Mouse (Mus musculus) gastrocnemius, postnatal 14 days (tissue): ENCODE data around the gene Esrrg. TPM values are rescaled to one million over a fixed set of nuclear protein-coding genes. Genes with fewer than 3 reads are reported as not detected.
A peak's percentile ranks its signal among the peaks of the same experiment; 100 is the strongest.

Experiments used
- DNase-seq: peaks from one replicate; pipeline ENCODE4 v3.0.0; 2021; ENCODE audit warnings: mixed read lengths
- intact Hi-C: fragments of 180-260 bp; cut with DNase I; formaldehyde crosslinking; loops from one replicate; pipeline ENCODE4 v1.15.1; 2025; ENCODE audit warnings: low total_unique reads
- total RNA-seq, 2 experiments: library from RNA; stranded (reverse); gene quantifications; 2 replicates each; pipeline ENCODE4 v1.2.3; 2021

Esrrg gene
- total RNA-seq, 2 experiments from 2014 or later: 10.5 to 16.2 TPM

- DNase-seq: no peak
- intact Hi-C loops: no loop called here
Measured at GRCm38 (mm10) chr1:187807477-187808390, 199.1 kb downstream of the Esrrg start.

- intact Hi-C loops: no loop called here
- no peak for DNase-seq
Measured at GRCm38 (mm10) chr1:187808391-187808922, 199.9 kb downstream of the Esrrg start.

DNA sequence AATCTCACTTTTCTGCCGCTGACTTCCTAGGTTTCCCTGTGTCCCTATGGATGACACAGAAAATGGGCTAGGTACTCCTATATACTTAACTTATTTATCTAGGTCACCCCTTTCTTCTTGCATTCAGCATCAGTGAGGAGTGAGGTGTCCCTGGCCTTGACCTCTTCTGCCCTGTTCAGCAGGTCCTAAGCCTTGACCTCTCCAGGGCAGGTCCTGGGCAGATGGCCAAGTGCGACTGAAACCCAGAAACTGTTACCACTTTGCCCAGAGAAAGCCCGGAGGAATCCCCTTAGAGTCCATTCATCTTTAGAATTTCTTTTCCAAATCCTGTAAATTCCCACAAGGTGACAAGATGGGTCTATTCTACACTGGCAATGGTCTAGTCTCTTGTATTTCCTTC is 201.0 kb downstream of the Esrrg start:
- DNase-seq: no peak
- intact Hi-C loops: no loop called here

- no peak for DNase-seq
- intact Hi-C loops: no loop called here
Measured at GRCm38 (mm10) chr1:187819406-187819805, 210.8 kb downstream of the Esrrg start.

- intact Hi-C loops: no loop called here
- no peak for DNase-seq
Measured at GRCm38 (mm10) chr1:187821368-187821811, 212.8 kb downstream of the Esrrg start.

- no peak for DNase-seq
- intact Hi-C loops: no loop called here
Measured at GRCm38 (mm10) chr1:187823351-187823750, 214.8 kb downstream of the Esrrg start.

DNA sequence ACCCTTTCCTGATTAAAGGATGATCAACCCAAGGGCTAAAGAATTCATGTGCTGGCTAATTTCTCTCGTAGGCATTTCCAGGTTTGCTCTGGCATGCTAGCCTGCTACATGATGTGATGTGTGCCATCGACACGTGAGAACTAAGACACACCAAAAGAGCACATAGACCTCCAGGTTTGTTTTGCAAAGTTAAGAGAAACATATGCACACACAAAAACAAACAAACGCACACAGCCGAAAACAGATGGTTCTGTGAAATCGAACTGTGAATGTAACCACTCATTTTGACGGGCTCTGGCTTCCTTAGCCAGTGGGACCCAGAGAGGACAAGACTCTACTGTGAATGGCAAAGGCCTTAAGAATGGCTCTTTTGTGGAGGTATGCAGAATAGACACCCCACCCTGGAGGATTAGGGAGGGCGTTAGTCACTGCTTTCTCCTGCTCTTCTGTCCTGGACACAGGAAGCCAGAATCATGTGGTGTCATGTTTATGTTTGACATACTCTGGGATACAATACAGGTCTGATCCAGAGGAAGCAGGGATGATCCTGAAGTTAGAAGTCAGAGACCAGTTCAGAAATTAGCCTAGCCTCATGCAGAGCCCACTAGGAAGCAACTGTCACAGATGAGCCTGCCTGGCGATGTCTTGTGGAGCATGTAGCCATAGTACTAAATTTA is 217.0 kb downstream of the Esrrg start:
- intact Hi-C loops: no loop called here
- DNase-seq: no peak

DNA sequence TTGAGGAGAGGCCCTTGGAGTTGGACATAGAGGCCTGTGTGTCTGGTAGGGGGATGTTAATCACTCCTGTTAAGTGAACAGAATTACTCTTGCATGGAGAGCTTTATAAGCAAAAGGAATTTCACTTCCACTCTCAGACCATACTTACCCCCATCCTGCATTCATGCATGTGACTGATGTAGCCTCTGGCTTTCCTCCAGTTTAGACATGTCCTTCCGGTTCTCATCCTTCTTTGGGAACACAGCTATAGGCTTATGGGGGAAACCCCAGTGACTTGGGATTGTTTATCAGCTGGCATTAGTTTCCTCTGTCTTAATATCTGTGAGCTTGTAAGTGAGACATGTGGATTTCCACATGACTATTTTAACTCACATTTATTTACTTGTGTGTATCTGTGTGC is 217.5 kb downstream of the Esrrg start:
- no peak for DNase-seq
- intact Hi-C loops: no loop called here

DNA sequence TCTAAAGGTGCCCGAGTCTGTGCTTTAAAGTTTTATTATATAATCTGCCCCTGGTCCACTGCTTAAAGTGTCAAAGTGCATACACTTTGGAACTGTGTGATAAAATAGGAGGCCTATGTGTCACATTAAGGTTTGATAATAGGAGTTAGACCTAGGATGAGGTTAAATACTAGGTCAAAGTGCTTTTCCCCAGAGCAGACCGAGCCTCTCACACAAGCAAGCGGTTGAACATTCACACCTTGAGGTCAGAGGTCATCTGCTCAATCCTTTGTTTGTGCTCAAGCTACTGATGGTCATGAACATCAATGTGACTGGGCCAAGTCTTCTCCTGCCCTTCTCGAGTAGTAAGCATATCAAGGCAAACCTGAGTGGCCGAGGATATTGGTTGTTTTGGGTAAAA is 218.3 kb downstream of the Esrrg start:
- intact Hi-C loops: no loop called here
- DNase-seq: no peak

GRCm38 (mm10) chr1:187830937-187831336 is 222.3 kb downstream of the Esrrg start:
- intact Hi-C loops: no loop called here
- no peak for DNase-seq

GRCm38 (mm10) chr1:187832851-187833250 is 224.3 kb downstream of the Esrrg start:
- intact Hi-C loops: no loop called here
- no peak for DNase-seq

DNA sequence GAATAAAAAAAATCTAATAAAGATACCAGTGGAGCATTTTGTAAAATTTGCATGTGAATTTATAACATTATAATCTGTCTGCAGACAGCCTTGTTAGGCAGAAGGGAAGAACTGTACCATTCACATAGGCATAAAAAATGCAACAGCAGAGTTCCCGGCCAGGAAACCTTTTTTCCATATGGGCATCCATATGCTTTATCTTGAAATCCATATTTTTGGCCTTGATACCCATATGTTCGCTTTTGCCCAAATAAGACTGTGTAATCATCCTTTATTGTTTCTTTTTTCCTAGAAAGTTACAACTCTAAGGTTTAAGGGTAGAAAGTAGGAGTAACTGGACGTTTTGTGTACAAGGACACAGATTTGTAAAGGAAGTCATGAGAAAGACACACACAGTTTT is 226.0 kb downstream of the Esrrg start:
- intact Hi-C loops: no loop called here
- no peak for DNase-seq

- intact Hi-C loops: no loop called here
- DNase-seq: no peak
Measured at GRCm38 (mm10) chr1:187836384-187836783, 227.8 kb downstream of the Esrrg start.

GRCm38 (mm10) chr1:187836876-187837275 is 228.3 kb downstream of the Esrrg start:
- DNase-seq: peak; percentile 10
- intact Hi-C loops: no loop called here

- intact Hi-C loops: no loop called here
Measured at GRCm38 (mm10) chr1:187841629-187842028, 233.0 kb downstream of the Esrrg start.

DNA sequence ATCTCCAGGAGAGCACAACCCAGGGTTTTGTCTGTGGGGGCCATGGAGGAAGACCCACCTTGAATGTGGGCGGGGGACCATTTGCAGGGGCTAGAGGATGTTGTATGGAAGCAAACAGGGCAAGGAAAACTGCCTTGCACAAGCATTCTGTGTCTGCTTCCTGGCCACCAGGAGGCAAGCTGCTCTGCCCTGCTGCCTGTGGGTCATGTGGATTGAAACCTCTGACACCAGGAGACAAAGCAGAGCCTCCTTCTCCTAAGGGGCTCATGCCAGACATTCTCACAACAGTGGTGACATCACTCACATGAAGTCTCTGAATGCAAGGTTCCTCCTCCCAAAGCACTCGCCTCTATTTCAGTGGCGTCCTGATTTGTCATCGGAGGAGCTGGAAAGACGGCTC is 234.1 kb downstream of the Esrrg start:
- no peak for DNase-seq
- intact Hi-C loops: no loop called here

More at GRCm38 (mm10) chr1:187841629-187842028, 233.0 kb downstream of the Esrrg start:
- no peak for DNase-seq

DNA sequence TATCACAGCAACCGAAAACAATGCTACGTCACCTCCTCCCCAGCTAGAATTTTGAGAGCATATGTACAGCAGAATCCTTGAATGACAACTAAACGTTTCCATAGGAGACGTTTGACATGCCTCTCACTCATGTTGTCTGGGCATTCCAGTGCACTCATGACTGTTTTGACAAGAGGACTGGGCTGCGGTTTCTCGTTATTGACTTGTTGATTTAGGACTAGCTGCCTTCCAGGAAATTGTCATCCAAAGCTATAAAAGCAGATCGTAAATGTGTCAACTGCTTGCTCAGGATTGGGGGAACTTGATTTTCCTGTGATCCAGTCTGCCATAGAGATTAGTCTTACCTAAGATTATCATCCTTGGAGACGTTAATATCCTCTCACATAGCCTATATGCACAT is 245.6 kb downstream of the Esrrg start:
- intact Hi-C loops: no loop called here
- no peak for DNase-seq

GRCm38 (mm10) chr1:187862339-187862738 is 253.7 kb downstream of the Esrrg start:
- DNase-seq: no peak
- intact Hi-C loops: no loop called here

- intact Hi-C loops: no loop called here
- no peak for DNase-seq
Measured at GRCm38 (mm10) chr1:187868427-187868826, 259.8 kb downstream of the Esrrg start.

GRCm38 (mm10) chr1:187872208-187872607 is 263.6 kb downstream of the Esrrg start:
- intact Hi-C loops: no loop called here

DNA sequence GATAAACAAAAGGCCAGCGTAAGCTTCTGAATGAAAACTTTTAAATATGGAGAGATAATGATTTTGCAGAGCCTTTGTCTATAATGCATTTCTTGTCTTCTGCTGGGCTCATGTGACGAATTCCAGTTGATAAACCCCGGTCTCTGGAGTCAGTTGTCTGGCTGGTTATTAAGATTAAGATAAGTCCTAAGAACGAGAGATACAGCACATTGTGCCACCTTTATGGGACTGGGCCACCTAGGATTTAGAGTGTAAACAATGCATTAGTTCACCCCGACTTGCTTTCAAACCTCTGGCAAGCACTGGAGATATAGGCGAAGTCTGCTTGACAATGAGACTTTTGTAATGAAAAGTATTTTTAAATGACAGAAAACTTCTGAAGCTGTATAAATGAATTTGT is 264.2 kb downstream of the Esrrg start:
- DNase-seq: no peak
- intact Hi-C loops: no loop called here

More at GRCm38 (mm10) chr1:187872208-187872607, 263.6 kb downstream of the Esrrg start:
- no peak for DNase-seq
